Mouse (Mus musculus) macrophage (primary cell): ENCODE results near the gene Fstl3. TPM values are rescaled to one million over a fixed set of nuclear protein-coding genes. Genes with fewer than 3 reads are reported as not detected.

Experiments
- H3K27ac ChIP-seq: fragments of 350-480 bp; formaldehyde crosslinking; 2 replicates; pipeline ENCODE4 v1.9.0; 2021
- H3K36me3 ChIP-seq: fragments of 350-480 bp; formaldehyde crosslinking; 2 replicates; pipeline ENCODE4 v1.9.0; 2021; ENCODE audit errors: inconsistent target
- H3K4me3 ChIP-seq: fragments of 350-480 bp; formaldehyde crosslinking; 2 replicates; pipeline ENCODE4 v1.9.0; 2021; ENCODE audit errors: inconsistent target
- H3K79me2 ChIP-seq: fragments of 350-480 bp; formaldehyde crosslinking; 2 replicates; pipeline ENCODE4 v1.9.0; 2021; ENCODE audit errors: inconsistent target
- WGBS: methylation state at CpG from one replicate; pipeline ENCODE4 v1.1.7; 2026; ENCODE audit warnings: inconsistent platforms; ENCODE audit not compliant: missing documents; 5-methylcytosine and 5-hydroxymethylcytosine counted together
- polyA plus RNA-seq: library from polyadenylated mRNA; stranded (reverse); fragments of 250-400 nt; gene quantifications from 3 replicates; pipeline ENCODE4 v1.2.4, GENCODE M21; 2018; ENCODE audit warnings: inconsistent platforms
- total RNA-seq, 78 experiments: library from RNA; depleted of rRNA; stranded (reverse); fragments of 250-400 nt; gene quantifications; 1 replicate in 9 of 78; 2 replicates in 24 of 78; 3 replicates in 43 of 78; 4 replicates in 2 of 78; pipeline ENCODE4 v1.2.4; 2018; ENCODE audit warnings: inconsistent platforms in 56 of 78

The Fstl3 gene
- total RNA-seq (2018; cell fraction: chromatin; rRNA removed): under 1 TPM in 4 of 26 experiments, not detected in 22; 0.39 to 0.65 (median 0.53) TPM
- total RNA-seq (2018; cell fraction: cytosol; rRNA removed): under 1 TPM; 0.19 to 0.94 (median 0.37) TPM
- total RNA-seq (2018; cell fraction: nucleus; rRNA removed): under 1 TPM in 9 of 26 experiments, not detected in 17; 0.30 to 0.61 (median 0.42) TPM
- 0.12 to 0.67 TPM (median 0.47 TPM) in 3 replicates for polyA plus RNA-seq

DNA sequence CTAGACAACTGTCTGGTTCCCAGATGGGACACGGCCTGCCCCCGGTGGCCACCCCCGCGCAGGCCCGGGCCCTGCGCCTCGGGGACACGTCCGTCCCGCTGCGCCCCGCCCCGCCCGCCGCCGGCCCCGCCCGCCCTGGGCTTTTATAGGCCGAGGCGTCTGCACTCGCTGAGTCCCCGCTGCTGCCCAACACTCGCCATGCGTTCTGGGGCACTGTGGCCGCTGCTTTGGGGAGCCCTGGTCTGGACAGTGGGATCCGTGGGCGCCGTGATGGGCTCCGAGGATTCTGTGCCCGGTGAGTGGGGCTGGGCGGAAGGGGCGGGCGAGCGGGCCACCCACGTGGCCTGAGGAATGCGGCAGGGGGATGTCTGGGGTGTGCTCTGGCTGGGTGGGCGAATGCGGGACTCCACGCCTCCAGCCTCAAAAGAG lies at the start of gene Fstl3:
Fstl3 (plus strand) TSS at position 170 of the 429 bp plus-strand sequence.
- H3K4me3 ChIP-seq: no peak within 1 kb of the TSS

GRCm38 (mm10) chr10:79728323-79729249 lies 48.5 kb upstream of the Fstl3 start:
- no peak overlapping the region for H3K4me3 ChIP-seq
- no peak overlapping the region for H3K27ac ChIP-seq
- no peaks in the 10 kb centered on the region for H3K79me2 ChIP-seq
- no peaks in the 10 kb centered on the region for H3K36me3 ChIP-seq
- 70% methylated on average over 25 of the region's 28 CpGs for WGBS

More for the DNA sequence above, at the start of gene Fstl3:
- Histone ChIP-seq H3K36me3 (no peaks in the 10 kb centered on the region), H3K27ac (no peak within 1 kb of the TSS), H3K79me2 (no peaks in the 10 kb centered on the region)
- WGBS: 7% methylated on average over 26 of the region's 39 CpGs

GRCm38 (mm10) chr10:79729357-79729965 lies 47.6 kb upstream of the Fstl3 start:
- H3K79me2 ChIP-seq: no peaks in the 10 kb centered on the region
- H3K36me3 ChIP-seq: peaks cover 7% of the 10 kb centered on the region; the same call in 1 of the 2 replicates
- 59% methylated on average over 13 of the region's 13 CpGs for WGBS
- H3K4me3 ChIP-seq: no peak overlapping the region
- H3K27ac ChIP-seq: no peak overlapping the region

- Histone ChIP-seq H3K36me3 (peaks cover 26% of the 10 kb centered on the region), H3K27ac (no peak overlapping the region), H3K4me3 (no peak overlapping the region), H3K79me2 (no peaks in the 10 kb centered on the region)
- 92% methylated on average over 1 of the region's 1 CpGs for WGBS
Measured at GRCm38 (mm10) chr10:79732500-79732899, 44.6 kb upstream of the Fstl3 start.

DNA sequence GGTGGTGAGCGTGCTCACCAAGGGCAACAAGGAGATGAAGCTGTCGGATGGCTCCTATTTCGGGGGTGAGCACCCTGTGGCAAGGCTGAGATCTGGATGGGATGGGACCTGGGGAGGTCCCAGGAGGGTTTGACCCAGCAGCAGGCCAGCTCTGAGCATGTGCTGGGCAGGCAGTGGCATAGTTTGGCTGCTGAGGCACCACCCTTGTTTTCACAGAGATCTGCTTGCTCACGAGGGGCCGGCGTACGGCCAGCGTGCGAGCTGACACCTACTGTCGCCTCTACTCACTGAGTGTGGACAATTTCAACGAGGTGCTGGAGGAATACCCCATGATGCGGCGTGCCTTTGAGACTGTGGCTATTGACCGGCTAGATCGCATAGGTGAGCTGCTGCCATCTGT lies 43.2 kb upstream of the Fstl3 start:
- no peaks in the 10 kb centered on the region for H3K79me2 ChIP-seq
- H3K4me3 ChIP-seq: no peak overlapping the region
- peaks cover 37% of the 10 kb centered on the region for H3K36me3 ChIP-seq
- H3K27ac ChIP-seq: no peak overlapping the region
- 99% methylated on average over 15 of the region's 15 CpGs for WGBS

GRCm38 (mm10) chr10:79735361-79735760 lies 41.7 kb upstream of the Fstl3 start:
- Histone ChIP-seq H3K27ac (no peak overlapping the region), H3K36me3 (peaks cover 42% of the 10 kb centered on the region)
- WGBS: 87% methylated on average over 29 of the region's 52 CpGs

DNA sequence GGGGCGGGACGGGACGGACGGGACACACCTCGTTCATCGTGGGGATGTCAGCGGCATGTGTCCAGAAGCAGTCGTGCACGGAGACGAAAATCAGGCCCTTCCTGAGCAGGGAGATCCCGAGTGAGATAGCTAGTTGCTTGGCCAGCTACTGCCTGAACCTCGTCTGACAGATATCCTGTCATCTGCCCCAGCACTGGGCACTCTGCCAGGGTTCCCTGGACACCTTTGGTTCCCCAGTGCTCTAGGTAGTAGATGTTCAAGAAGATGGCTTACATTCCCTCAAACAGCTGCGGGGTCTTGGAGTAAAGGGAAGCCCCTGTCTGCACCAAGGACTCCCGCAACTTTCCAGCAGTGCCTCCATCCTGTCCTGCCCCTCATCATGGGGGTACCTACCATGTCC lies 40.4 kb upstream of the Fstl3 start:
- Histone ChIP-seq H3K79me2 (no peaks in the 10 kb centered on the region), H3K4me3 (no peak overlapping the region), H3K27ac (no peak overlapping the region), H3K36me3 (peaks cover 56% of the 10 kb centered on the region)
- WGBS: 93% methylated on average over 8 of the region's 14 CpGs

More at GRCm38 (mm10) chr10:79735361-79735760, 41.7 kb upstream of the Fstl3 start:
- H3K4me3 ChIP-seq: no peak overlapping the region
- no peaks in the 10 kb centered on the region for H3K79me2 ChIP-seq

GRCm38 (mm10) chr10:79738259-79738658 lies 38.8 kb upstream of the Fstl3 start:
- no peak overlapping the region for H3K4me3 ChIP-seq
- no peaks in the 10 kb centered on the region for H3K79me2 ChIP-seq
- WGBS: 98% methylated on average over 10 of the region's 10 CpGs
- H3K36me3 ChIP-seq: peaks cover 61% of the 10 kb centered on the region
- H3K27ac ChIP-seq: no peak overlapping the region

- WGBS: 96% methylated on average over 28 of the region's 28 CpGs
- Histone ChIP-seq H3K4me3 (no peak overlapping the region), H3K79me2 (no peaks in the 10 kb centered on the region), H3K36me3 (peaks cover 61% of the 10 kb centered on the region), H3K27ac (no peak overlapping the region)
Measured at GRCm38 (mm10) chr10:79739234-79739633, 37.8 kb upstream of the Fstl3 start.

DNA sequence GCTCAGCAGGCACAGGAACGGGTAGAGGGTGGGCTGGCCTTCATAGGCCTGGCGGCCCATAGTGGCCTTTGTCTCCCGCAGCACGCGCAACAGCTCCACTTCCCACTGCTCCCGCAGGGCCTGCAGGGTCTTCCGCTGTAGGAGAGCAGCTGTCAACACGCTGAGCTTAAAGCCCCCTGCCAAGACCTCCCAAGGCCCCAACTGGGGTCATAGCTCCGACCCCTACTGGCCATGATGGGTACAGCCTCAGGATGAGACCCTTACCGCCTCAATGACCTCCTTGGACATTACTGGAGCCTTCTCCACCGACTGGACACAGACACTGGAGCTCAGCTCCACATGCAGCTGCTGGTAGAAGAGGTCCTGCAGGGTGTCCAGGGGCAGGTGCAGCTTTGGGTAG lies 36.2 kb upstream of the Fstl3 start:
- WGBS: 91% methylated on average over 11 of the region's 11 CpGs
- Histone ChIP-seq H3K79me2 (peaks cover 7% of the 10 kb centered on the region; the same call in 1 of the 2 replicates), H3K27ac (no peak overlapping the region), H3K4me3 (no peak overlapping the region), H3K36me3 (peaks cover 60% of the 10 kb centered on the region)

- 91% methylated on average over 11 of the region's 11 CpGs for WGBS
- H3K4me3 ChIP-seq: no peak overlapping the region
- no peak overlapping the region for H3K27ac ChIP-seq
- H3K36me3 ChIP-seq: peaks cover 37% of the 10 kb centered on the region; the same call in 1 of the 2 replicates
- H3K79me2 ChIP-seq: peaks cover 7% of the 10 kb centered on the region; the same call in 1 of the 2 replicates
Measured at GRCm38 (mm10) chr10:79743161-79743560, 33.9 kb upstream of the Fstl3 start.

DNA sequence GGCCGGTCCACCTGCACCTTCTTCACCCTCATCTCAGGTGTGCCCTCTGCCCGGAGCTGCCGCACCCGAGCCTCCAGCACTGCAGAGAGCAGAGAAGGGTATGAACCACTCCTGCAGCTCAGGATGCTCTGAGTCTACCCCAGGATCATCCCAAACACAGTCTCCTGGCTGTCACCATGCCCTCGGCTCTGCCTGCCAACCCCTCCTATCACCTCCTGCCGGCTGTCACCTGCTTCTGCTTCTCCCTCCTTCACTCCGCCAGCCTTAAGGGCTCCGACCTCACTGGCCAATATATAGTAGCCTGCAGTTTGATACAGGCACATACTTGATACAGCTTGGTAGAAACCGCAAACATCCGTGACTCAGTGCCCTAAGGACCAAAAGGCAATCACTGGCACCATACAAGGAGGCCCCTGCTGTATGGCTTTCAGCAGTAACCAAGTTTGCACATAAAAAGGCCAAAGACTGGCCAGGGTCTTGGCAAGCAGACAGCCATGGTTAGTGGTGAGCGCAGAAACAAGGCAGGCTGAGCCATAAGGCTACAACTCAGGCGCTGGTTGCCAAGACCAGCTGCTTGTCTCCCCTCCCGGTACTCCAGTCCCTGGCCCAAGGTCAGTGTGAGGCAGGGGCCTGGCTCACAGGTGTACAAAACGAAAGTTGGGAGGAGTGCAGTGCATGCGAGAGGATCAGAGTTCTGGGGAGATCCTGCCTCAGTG lies 33.3 kb upstream of the Fstl3 start:
- no peak overlapping the region for H3K4me3 ChIP-seq
- peaks cover 33% of the 10 kb centered on the region; the same call in 1 of the 2 replicates for H3K36me3 ChIP-seq
- 94% methylated on average over 15 of the region's 15 CpGs for WGBS
- H3K27ac ChIP-seq: no peak overlapping the region
- peaks cover 7% of the 10 kb centered on the region; the same call in 1 of the 2 replicates for H3K79me2 ChIP-seq

- Histone ChIP-seq H3K36me3 (peaks cover 27% of the 10 kb centered on the region; the same call in 1 of the 2 replicates), H3K79me2 (peaks cover 7% of the 10 kb centered on the region; the same call in 1 of the 2 replicates), H3K27ac (no peak overlapping the region), H3K4me3 (peak overlapping the region; percentile 71; the same call in 1 of the 2 replicates)
- 89% methylated on average over 3 of the region's 3 CpGs for WGBS
Measured at GRCm38 (mm10) chr10:79745411-79745810, 31.7 kb upstream of the Fstl3 start.
